Mouse (Mus musculus): ENCODE results near the gene Ttc28. TPM values are rescaled to one million over a fixed set of nuclear protein-coding genes. Genes with fewer than 3 reads are reported as not detected.
"Not testable (repeated sequence)": the region's sequence is repeated elsewhere in the genome, so short reads cannot be mapped to it uniquely, and the experiment has no call there.

Gene Ttc28
- polyA plus RNA-seq, 1 experiment from 2014 or later, result 5.4 TPM

DNA sequence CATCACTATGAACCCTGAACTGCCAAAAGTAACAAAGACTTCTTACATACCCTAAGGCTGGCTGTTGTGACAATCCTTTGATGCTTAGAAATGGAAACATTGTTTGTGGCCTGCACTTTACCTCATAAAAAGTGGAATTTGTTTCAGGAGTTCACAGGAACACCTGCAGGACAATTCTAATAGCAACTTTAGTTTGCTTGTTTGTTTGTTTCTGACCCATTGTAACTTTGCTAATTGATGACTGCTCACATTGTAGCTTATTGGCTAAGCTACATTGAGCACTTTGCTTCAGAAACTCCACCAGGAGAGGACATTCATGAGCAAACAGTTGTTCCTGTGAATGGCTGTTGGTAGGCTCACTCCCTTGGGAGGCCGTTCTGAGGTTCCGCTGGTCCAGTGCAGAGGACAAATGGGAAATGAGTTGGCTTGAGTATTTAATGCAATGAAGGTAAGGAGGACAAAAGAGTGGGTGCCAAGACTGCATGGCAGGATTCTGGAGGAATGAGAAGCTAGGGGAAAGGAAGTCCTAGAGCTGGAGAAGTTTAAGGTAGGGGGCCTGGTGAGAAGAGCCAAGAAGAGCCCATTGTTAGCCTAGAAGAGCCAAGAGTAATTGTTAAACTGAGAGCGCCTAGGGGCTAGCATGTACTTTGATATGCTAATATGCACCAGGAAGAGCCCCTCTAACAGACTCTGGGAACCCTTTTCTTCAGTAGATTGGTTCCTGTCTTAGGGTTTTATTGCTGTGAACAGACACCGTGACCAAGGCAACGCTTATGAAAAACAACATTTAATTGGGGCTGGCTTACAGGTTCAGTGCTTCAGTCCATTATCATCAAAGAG is 1.7 kb upstream of the Ttc28 start:
- H3K4me1 ChIP-seq (ENCODE audit: insufficient read depth, low read depth, low read length), result no peaks in the 10 kb centered on the region; the same call in 1 of the 2 replicates
- no peak overlapping the region for H3K9ac ChIP-seq (replicated peaks; ENCODE audit: low read depth)
- H3K27me3 ChIP-seq (replicated peaks; ENCODE audit: insufficient read depth, low read length), result no peaks in the 10 kb centered on the region
- no peak overlapping the region for H3K27ac ChIP-seq (ENCODE audit: low read length)
- WGBS, result 94% methylated on average over 5 of the region's 5 CpGs
- ATAC-seq (no peak), DNase-seq (ENCODE audit: low spot score) (no peak)
- no peaks in the 10 kb centered on the region for H3K9me3 ChIP-seq (ENCODE audit: low read length)
- no peak overlapping the region for H3K4me2 ChIP-seq (replicated peaks; ENCODE audit: low read depth, low read length)
- no peaks in the 10 kb centered on the region for H3K36me3 ChIP-seq (ENCODE audit: insufficient read depth, low read length)
- no peak overlapping the region for H3K4me3 ChIP-seq (ENCODE audit: low read depth, low read length)
- TF ChIP-seq CTCF (IDR thresholded peaks at IDR 0.05) (no peak), EP300 (IDR thresholded peaks at IDR 0.05) (no peak)

DNA sequence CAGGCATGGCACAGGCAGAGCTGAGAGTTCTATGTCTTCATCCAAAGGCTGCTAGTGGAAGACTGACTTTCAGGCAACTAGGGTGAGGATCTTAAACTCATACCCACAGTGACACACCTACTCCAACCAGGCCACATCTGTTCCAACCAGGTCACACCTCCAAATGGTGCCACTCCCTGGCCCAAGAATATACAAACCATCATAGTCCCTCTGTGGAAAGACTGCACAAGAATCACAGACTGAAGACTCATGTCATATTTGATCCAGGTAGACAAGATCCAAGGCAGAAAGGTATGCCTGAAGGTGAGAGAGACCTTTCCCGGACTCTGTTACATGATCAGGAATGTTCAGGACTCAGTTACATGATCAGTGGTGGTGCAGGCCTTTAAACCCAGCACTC is 1.1 kb upstream of the Ttc28 start:
- not testable (repeated sequence) for H3K4me3 ChIP-seq (ENCODE audit: low read depth, low read length); H3K36me3 ChIP-seq (ENCODE audit: insufficient read depth, low read length); H3K9me3 ChIP-seq (ENCODE audit: low read length); H3K27ac ChIP-seq (ENCODE audit: low read length); H3K27me3 ChIP-seq (replicated peaks; ENCODE audit: insufficient read depth, low read length); H3K9ac ChIP-seq (replicated peaks; ENCODE audit: low read depth); DNase-seq (ENCODE audit: low spot score); H3K4me2 ChIP-seq (replicated peaks; ENCODE audit: low read depth, low read length); H3K4me1 ChIP-seq (ENCODE audit: insufficient read depth, low read depth, low read length); ATAC-seq
- WGBS, result 100% methylated on average over 1 of the region's 1 CpGs

DNA sequence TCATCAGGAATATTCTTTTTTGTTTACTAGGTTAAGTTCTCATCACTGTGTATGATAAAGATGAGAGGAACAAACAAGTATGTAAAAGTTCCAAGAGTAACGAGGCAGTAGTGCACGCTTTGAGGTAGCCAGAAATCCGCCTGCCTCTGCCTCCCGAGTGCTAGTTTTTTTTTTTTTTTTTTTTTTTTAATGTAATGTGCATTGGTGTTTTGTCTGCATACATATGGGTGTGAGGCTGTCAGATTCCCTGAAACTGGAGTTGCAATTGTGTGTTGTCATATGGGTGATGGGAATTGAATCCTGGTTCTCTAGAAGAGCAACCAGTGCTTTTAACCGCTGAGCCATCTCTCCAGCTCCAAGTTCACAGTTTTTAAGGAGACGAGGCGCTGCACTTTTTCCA is 561 bp upstream of the Ttc28 start:
- Histone ChIP-seq H3K36me3 (ENCODE audit: insufficient read depth, low read length) (no peaks in the 10 kb centered on the region), H3K4me2 (replicated peaks; ENCODE audit: low read depth, low read length) (peak overlapping the region; percentile 91), H3K4me1 (ENCODE audit: insufficient read depth, low read depth, low read length) (no peaks in the 10 kb centered on the region; the same call in 1 of the 2 replicates), H3K27me3 (replicated peaks; ENCODE audit: insufficient read depth, low read length) (no peaks in the 10 kb centered on the region), H3K4me3 (ENCODE audit: low read depth, low read length) (peak overlapping the region; percentile 77), H3K9me3 (ENCODE audit: low read length) (no peaks in the 10 kb centered on the region), H3K9ac (replicated peaks; ENCODE audit: low read depth) (peak overlapping the region; percentile 65), H3K27ac (ENCODE audit: low read length) (0 out of 2 replicates have a peak overlapping the region, but pooled peaks have one; percentile 57)
- 62% methylated on average over 7 of the region's 7 CpGs for WGBS
- DNase-seq (ENCODE audit: low spot score), result no peak
- ATAC-seq, result no peak
- TF ChIP-seq EP300 (IDR thresholded peaks at IDR 0.05) (no peak), CTCF (IDR thresholded peaks at IDR 0.05) (no peak)

DNA sequence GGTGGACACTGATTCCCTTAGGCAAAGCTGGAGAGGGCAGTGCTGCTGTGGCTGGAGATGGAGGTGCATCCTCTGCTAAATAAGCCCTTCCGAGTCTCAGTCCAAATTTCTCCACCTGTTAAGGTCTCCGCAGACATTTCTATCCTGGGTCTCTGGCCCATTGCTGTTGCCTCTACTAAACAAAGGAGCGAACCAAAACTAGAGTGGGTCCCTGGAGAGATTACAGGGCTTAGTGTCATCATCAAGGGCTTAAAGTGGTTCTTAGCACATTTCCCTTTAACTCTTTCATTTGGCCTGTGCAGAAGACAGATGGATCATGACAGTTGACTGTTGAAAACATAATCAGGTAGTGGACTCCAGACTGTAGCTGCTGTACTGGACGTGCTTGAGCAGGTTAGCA is 9.0 kb downstream of the Ttc28 start:
- TF ChIP-seq EP300 (IDR thresholded peaks at IDR 0.05), result no peak
- no peak for TF ChIP-seq CTCF (IDR thresholded peaks at IDR 0.05)
- Histone ChIP-seq H3K36me3 (ENCODE audit: insufficient read depth, low read length) (no peaks in the 10 kb centered on the region), H3K9me3 (ENCODE audit: low read length) (no peaks in the 10 kb centered on the region), H3K27me3 (replicated peaks; ENCODE audit: insufficient read depth, low read length) (no peaks in the 10 kb centered on the region), H3K9ac (replicated peaks; ENCODE audit: low read depth) (no peak overlapping the region), H3K4me2 (replicated peaks; ENCODE audit: low read depth, low read length) (no peak overlapping the region), H3K4me3 (ENCODE audit: low read depth, low read length) (no peak overlapping the region), H3K27ac (ENCODE audit: low read length) (no peak overlapping the region), H3K4me1 (ENCODE audit: insufficient read depth, low read depth, low read length) (no peaks in the 10 kb centered on the region)
- 88% methylated on average over 4 of the region's 4 CpGs for WGBS
- ATAC-seq, result no peak
- DNase-seq (ENCODE audit: low spot score), result no peak

DNA sequence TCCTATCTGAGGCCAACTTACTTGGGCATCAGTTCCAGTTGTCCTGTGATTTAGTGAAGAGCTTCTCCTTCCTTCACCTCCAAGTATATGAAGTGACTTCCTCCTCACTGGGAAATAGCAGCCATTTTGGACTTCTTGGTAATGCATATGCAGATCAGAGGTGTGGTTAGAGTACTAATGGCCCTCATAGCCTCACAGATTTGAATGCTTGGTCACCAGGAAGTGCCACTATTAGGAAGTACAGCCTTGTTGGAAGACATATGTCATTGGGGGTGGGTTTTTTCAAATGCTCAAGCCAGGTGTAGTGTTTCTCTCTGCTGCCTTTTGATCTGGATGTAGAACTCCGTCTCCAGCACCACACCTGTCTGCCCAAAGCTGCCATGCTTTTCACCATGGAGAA is 10.3 kb downstream of the Ttc28 start:
- Histone ChIP-seq H3K4me1 (ENCODE audit: insufficient read depth, low read depth, low read length) (no peaks in the 10 kb centered on the region), H3K36me3 (ENCODE audit: insufficient read depth, low read length) (no peaks in the 10 kb centered on the region), H3K4me3 (ENCODE audit: low read depth, low read length) (no peak overlapping the region), H3K4me2 (replicated peaks; ENCODE audit: low read depth, low read length) (no peak overlapping the region), H3K27me3 (replicated peaks; ENCODE audit: insufficient read depth, low read length) (no peaks in the 10 kb centered on the region), H3K9me3 (ENCODE audit: low read length) (no peaks in the 10 kb centered on the region), H3K27ac (ENCODE audit: low read length) (no peak overlapping the region), H3K9ac (replicated peaks; ENCODE audit: low read depth) (no peak overlapping the region)
- ATAC-seq, result no peak
- no peak for DNase-seq (ENCODE audit: low spot score)
- TF ChIP-seq CTCF (IDR thresholded peaks at IDR 0.05) (no peak), EP300 (IDR thresholded peaks at IDR 0.05) (no peak)
- WGBS, result 84% methylated on average over 1 of the region's 1 CpGs

DNA sequence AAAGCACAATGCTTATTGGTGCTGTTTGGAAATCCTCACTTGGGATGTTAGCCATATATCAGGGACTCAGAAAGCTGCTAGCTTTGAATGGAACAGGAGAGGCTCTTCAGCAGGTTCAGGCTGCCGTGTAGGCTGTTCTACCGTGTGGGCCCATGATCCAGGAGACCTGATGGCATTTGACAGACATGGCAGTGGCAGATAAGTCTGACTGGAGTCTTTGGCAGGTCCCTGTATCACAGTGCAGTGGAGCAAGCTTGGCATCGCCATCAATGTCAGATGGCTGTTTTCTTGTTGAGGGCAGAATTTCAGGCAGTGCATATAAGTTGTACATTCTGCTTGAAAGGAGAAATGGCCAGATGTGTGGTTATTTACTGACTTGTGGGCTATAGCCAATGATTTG is 11.0 kb downstream of the Ttc28 start:
- 89% methylated on average over 3 of the region's 3 CpGs for WGBS
- Histone ChIP-seq H3K9ac (replicated peaks; ENCODE audit: low read depth) (no peak overlapping the region), H3K36me3 (ENCODE audit: insufficient read depth, low read length) (no peaks in the 10 kb centered on the region), H3K4me3 (ENCODE audit: low read depth, low read length) (no peak overlapping the region), H3K9me3 (ENCODE audit: low read length) (no peaks in the 10 kb centered on the region), H3K27me3 (replicated peaks; ENCODE audit: insufficient read depth, low read length) (no peaks in the 10 kb centered on the region), H3K27ac (ENCODE audit: low read length) (no peak overlapping the region), H3K4me1 (ENCODE audit: insufficient read depth, low read depth, low read length) (no peaks in the 10 kb centered on the region), H3K4me2 (replicated peaks; ENCODE audit: low read depth, low read length) (no peak overlapping the region)
- TF ChIP-seq EP300 (IDR thresholded peaks at IDR 0.05), result no peak
- DNase-seq (ENCODE audit: low spot score) (no peak), ATAC-seq (no peak)

Measured in lung, postnatal 0 days (tissue).